Mouse (Mus musculus) cortical plate, adult 2 months (tissue): ENCODE data around the gene Dazap2.

Experiments
- CTCF ChIP-seq: fragments of 200-500 bp; IDR thresholded peaks from 2 replicates; pipeline ENCODE4 v1.5.1; 2011; ENCODE audit warnings: mild to moderate bottlenecking, control low read depth, low read length; ENCODE audit not compliant: insufficient read depth; ENCODE audit errors: extremely low read depth
- POLR2A ChIP-seq: fragments of 200-500 bp; IDR thresholded peaks from 2 replicates; pipeline ENCODE4 v1.6.1; 2011; ENCODE audit warnings: mild to moderate bottlenecking, low read length, control low read depth; ENCODE audit not compliant: insufficient read depth; ENCODE audit errors: extremely low read depth

GRCm38 (mm10) chr15:100577972-100578371, 37.2 kb upstream of the Dazap2 start:
- TF ChIP-seq CTCF: no peak
- TF ChIP-seq POLR2A: no peak
